In genomic region chr1:175867558-175867957, GRCm38 (mm10) we compare ENCODE assay signal across 11 mouse cellular contexts. TPM values are rescaled to one million over a fixed set of nuclear protein-coding genes. Genes with fewer than 3 reads are reported as not detected.
DNase-seq lines count a peak whose midpoint lies in the region; ATAC-seq and TF ChIP-seq lines count a peak whose summit lies in the region.
"Had no signal": no experiment of that assay in that cellular context is flagged by ENCODE, and none has a peak within 500 bp of the region (broad histone marks: within the 10 kb centered on the region; RNA-seq: fewer than 3 reads in every experiment).

No protein-coding gene starts in this region.

- H3K9ac ChIP-seq in midbrain, embryonic 11.5 days (ENCODE audit: low read length): no peak overlapping the region
- no peak overlapping the region for H3K9ac ChIP-seq in midbrain, embryonic 13.5 days (replicated peaks)
- no peak overlapping the region for H3K9ac ChIP-seq in midbrain, postnatal 0 days (replicated peaks; ENCODE audit: low read length, poor library complexity, severe bottlenecking)
- H3K9ac ChIP-seq: hindbrain, embryonic 15.5 days; stomach, embryonic 15.5 days had no signal

- DNase-seq in gastrocnemius, adult 2 months: peak; percentile 21
- no peak for DNase-seq in gastrocnemius, postnatal 25 days
- DNase-seq in midbrain, embryonic 11.5 days (ENCODE audit: low spot score, missing footprints): peak; percentile 82
- DNase-seq in embryo, embryonic 10.5 days (ENCODE audit: low spot score): peak; percentile 58
- DNase-seq in midbrain, postnatal 0 days (ENCODE audit: low spot score): peak; percentile 64
- no peak for DNase-seq in thymus, postnatal 10 days (ENCODE audit: low spot score in 2 of 2)

- H3K4me1 ChIP-seq in midbrain, embryonic 11.5 days (ENCODE audit: control insufficient read depth, insufficient read depth, low read length): no peaks in the 10 kb centered on the region
- peaks cover 12% of the 10 kb centered on the region for H3K4me1 ChIP-seq in midbrain, embryonic 13.5 days (replicated peaks)
- H3K4me1 ChIP-seq in midbrain, postnatal 0 days (ENCODE audit: insufficient read depth, low read length): no peaks in the 10 kb centered on the region
- H3K4me1 ChIP-seq: stomach, embryonic 15.5 days had no signal

- H3K4me3 ChIP-seq in gastrocnemius, adult 2 months: no peak overlapping the region
- H3K4me3 ChIP-seq in midbrain, embryonic 11.5 days (ENCODE audit: low read depth, low read length): no peak overlapping the region
- no peak overlapping the region for H3K4me3 ChIP-seq in midbrain, embryonic 13.5 days (replicated peaks)
- H3K4me3 ChIP-seq in midbrain, postnatal 0 days (ENCODE audit: low read depth, low read length): no peak overlapping the region
- H3K4me3 ChIP-seq: hindbrain, embryonic 15.5 days; stomach, embryonic 15.5 days had no signal

- peak; percentile 45; the same call in 1 of the 2 replicates for ATAC-seq in midbrain, embryonic 11.5 days (ENCODE audit: low FRiP score)
- ATAC-seq in midbrain, embryonic 13.5 days: no peak
- ATAC-seq in midbrain, postnatal 0 days (ENCODE audit: low FRiP score): no peak
- ATAC-seq in inflammation-experienced regulatory T-cells, adult 6 months: no peak

- no peak overlapping the region for H3K4me2 ChIP-seq in midbrain, embryonic 11.5 days
- H3K4me2 ChIP-seq in midbrain, embryonic 13.5 days (replicated peaks): no peak overlapping the region
- no peak overlapping the region for H3K4me2 ChIP-seq in midbrain, postnatal 0 days (ENCODE audit: low read depth, low read length, poor library complexity, severe bottlenecking)
- H3K4me2 ChIP-seq: hindbrain, embryonic 15.5 days; stomach, embryonic 15.5 days had no signal

- H3K36me3 ChIP-seq in midbrain, embryonic 11.5 days (ENCODE audit: control insufficient read depth, insufficient read depth, low read length): no peaks in the 10 kb centered on the region
- H3K36me3 ChIP-seq in midbrain, embryonic 13.5 days: no peaks in the 10 kb centered on the region
- H3K36me3 ChIP-seq in midbrain, postnatal 0 days (ENCODE audit: insufficient read depth, low read length): no peaks in the 10 kb centered on the region
- H3K36me3 ChIP-seq: hindbrain, embryonic 15.5 days; stomach, embryonic 15.5 days had no signal

- 33% methylated on average over 5 of the region's 5 CpGs for WGBS in midbrain, embryonic 11.5 days
- 29% methylated on average over 5 of the region's 5 CpGs for WGBS in midbrain, embryonic 13.5 days
- WGBS in midbrain, postnatal 0 days: 24% methylated on average over 5 of the region's 5 CpGs

- intact Hi-C loops in gastrocnemius, adult 2 months (cut with DNase I): no loop called here

- TF ChIP-seq CTCF in gastrocnemius, adult 2 months (IDR thresholded peaks at IDR 0.05): peak; percentile 46
- TF ChIP-seq CTCF in midbrain, postnatal 0 days (IDR thresholded peaks at IDR 0.05): peak; percentile 77

- no peaks in the 10 kb centered on the region for H3K9me3 ChIP-seq in midbrain, embryonic 11.5 days (ENCODE audit: control insufficient read depth, low read length)
- H3K9me3 ChIP-seq in midbrain, embryonic 13.5 days: no peaks in the 10 kb centered on the region
- no peaks in the 10 kb centered on the region for H3K9me3 ChIP-seq in midbrain, postnatal 0 days (ENCODE audit: low read length)
- H3K9me3 ChIP-seq: hindbrain, embryonic 15.5 days; stomach, embryonic 15.5 days had no signal

- no peaks in the 10 kb centered on the region for H3K27me3 ChIP-seq in midbrain, embryonic 11.5 days (ENCODE audit: control insufficient read depth, insufficient read depth, low read length)
- H3K27me3 ChIP-seq in midbrain, embryonic 13.5 days: no peaks in the 10 kb centered on the region
- H3K27me3 ChIP-seq in midbrain, postnatal 0 days (ENCODE audit: insufficient read depth, low read length): no peaks in the 10 kb centered on the region
- H3K27me3 ChIP-seq: hindbrain, embryonic 15.5 days; stomach, embryonic 15.5 days had no signal

- no peak overlapping the region for H3K27ac ChIP-seq in gastrocnemius, adult 2 months
- no peak overlapping the region for H3K27ac ChIP-seq in midbrain, embryonic 11.5 days (ENCODE audit: low read depth, low read length)
- no peak overlapping the region for H3K27ac ChIP-seq in midbrain, embryonic 13.5 days
- no peak overlapping the region for H3K27ac ChIP-seq in midbrain, postnatal 0 days (ENCODE audit: low read depth, low read length)
- H3K27ac ChIP-seq: hindbrain, embryonic 15.5 days; stomach, embryonic 15.5 days had no signal

RNA-seq across cellular contexts. Expression of gene Exo1, which starts 12.8 kb away (rescaled TPM):
- not detected for total RNA-seq in gastrocnemius, adult 2 months (2021)
- under 1 TPM in 1 of 2 experiments, not detected in 1; 0.64 TPM for total RNA-seq in gastrocnemius, postnatal 25 days (2021)
- polyA plus RNA-seq in midbrain, embryonic 11.5 days (2014; fragmentation: Nextera tagmentation; extraction: Ambion mirVana): 114 and 138 TPM in 2 replicates
- 24.1 and 28.4 TPM in 2 replicates for polyA plus RNA-seq in midbrain, embryonic 13.5 days (2015; fragmentation: Nextera tagmentation; extraction: Ambion mirVana)
- 1.1 and 2.1 TPM in 2 replicates for total RNA-seq in midbrain, postnatal 0 days (2014; rRNA removed)
- 1.4 and 1.6 TPM in 2 replicates for polyA plus RNA-seq in midbrain, postnatal 0 days (2015; fragmentation: Nextera tagmentation; extraction: Ambion mirVana)
- polyA plus RNA-seq in inflammation-experienced regulatory T-cells, adult 6 months (2017; shearing (Covaris generic)): 10 to 100 TPM in 1 of 3 experiments, 1 to 10 TPM in 2; 2.4 to 24.1 (median 2.8) TPM

RNA-seq across cellular contexts. Expression of gene Gm38100, which starts 52.6 kb away (rescaled TPM):
- not detected for total RNA-seq in gastrocnemius, adult 2 months (2021)
- total RNA-seq in gastrocnemius, postnatal 25 days (2021): not detected
- polyA plus RNA-seq in midbrain, embryonic 11.5 days (2014; fragmentation: Nextera tagmentation; extraction: Ambion mirVana): 0.15 TPM in 1 of 2 replicates, not detected in the other
- polyA plus RNA-seq in midbrain, embryonic 13.5 days (2015; fragmentation: Nextera tagmentation; extraction: Ambion mirVana): 0.12 TPM in 1 of 2 replicates, not detected in the other
- total RNA-seq in midbrain, postnatal 0 days (2014; rRNA removed): not detected in 2 replicates
- 0.09 TPM in 1 of 2 replicates, not detected in the other for polyA plus RNA-seq in midbrain, postnatal 0 days (2015; fragmentation: Nextera tagmentation; extraction: Ambion mirVana)
- not detected for polyA plus RNA-seq in inflammation-experienced regulatory T-cells, adult 6 months (2017; shearing (Covaris generic))
- polyA plus RNA-seq: hindbrain, embryonic 15.5 days; lung, embryonic 16.5 days had no signal

Comparison
In these comparisons a context has a peak if more than half of its experiments do, and no peak if none do; other contexts are left out.
1. DNase-seq: peak in gastrocnemius, adult 2 months (single experiment), midbrain, embryonic 11.5 days (single experiment), embryo, embryonic 10.5 days (single experiment) and midbrain, postnatal 0 days (single experiment); none in gastrocnemius, postnatal 25 days (single experiment) and thymus, postnatal 10 days (0 of 2).